In the genomic region with DNA sequence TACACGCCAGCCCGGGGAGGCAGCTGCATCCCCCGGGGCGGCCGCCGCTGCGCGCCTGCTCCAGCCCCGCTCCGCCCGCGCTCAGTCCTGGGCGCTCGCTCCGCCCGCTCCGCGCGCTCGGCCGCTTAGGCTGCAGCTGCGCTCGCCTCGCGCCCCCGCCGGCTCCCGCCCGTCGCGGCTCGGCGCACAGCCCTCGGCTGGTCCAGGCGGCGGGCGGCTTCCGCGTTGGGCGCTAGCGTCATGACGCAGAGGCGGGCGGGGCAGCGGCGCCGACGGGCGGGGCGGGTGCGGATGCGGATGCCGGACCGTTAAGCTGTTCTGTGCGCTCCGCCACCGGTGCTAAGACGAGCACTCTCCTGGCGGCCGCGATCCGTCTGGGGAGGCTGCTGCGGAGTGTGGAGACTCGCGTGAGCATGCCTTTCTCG, we compare ENCODE assay signal across 8 mouse cellular contexts. TPM values are rescaled to one million over a fixed set of nuclear protein-coding genes. Genes with fewer than 3 reads are reported as not detected.
DNase-seq lines count a peak whose midpoint lies in the region; ATAC-seq and TF ChIP-seq lines count a peak whose summit lies in the region.

A gene (minus strand): TSS at position 73 of the 425 bp plus-strand sequence.
A gene (plus strand): TSS at position 290 of the 425 bp plus-strand sequence.

- TF ChIP-seq POLR2A in bone marrow, adult 2 months (IDR thresholded peaks at IDR 0.05; ENCODE audit: borderline replicate concordance, control insufficient read depth, low read depth, low read length): peak; percentile 98

- peak; percentile 98 for ATAC-seq in embryonic facial prominence, embryonic 14.5 days (ENCODE audit: low read depth)
- ATAC-seq in limb, embryonic 13.5 days (ENCODE audit: low FRiP score, low read depth): peak; percentile 97
- ATAC-seq in midbrain, embryonic 15.5 days (replicated peaks): peak; percentile 99

- WGBS in bone marrow, adult 2 months: under 1% methylated on average over 66 of the region's 66 CpGs
- WGBS in embryonic facial prominence, embryonic 14.5 days: 0% methylated on average over 6 of the region's 66 CpGs
- WGBS in limb, embryonic 13.5 days: under 1% methylated on average over 59 of the region's 66 CpGs
- 0% methylated on average over 46 of the region's 66 CpGs for WGBS in midbrain, embryonic 15.5 days

- peak within 1 kb of the TSS; percentile 98 for H3K4me2 ChIP-seq in embryonic facial prominence, embryonic 14.5 days (ENCODE audit: low read depth, low read length)
- peak within 1 kb of the TSS; percentile 99 for H3K4me2 ChIP-seq in limb, embryonic 13.5 days (replicated peaks)
- H3K4me2 ChIP-seq in midbrain, embryonic 15.5 days: peak within 1 kb of the TSS; percentile 69

- peak within 1 kb of the TSS; percentile 100 for H3K27ac ChIP-seq in bone marrow, adult 2 months (ENCODE audit: control insufficient read depth, insufficient read depth, low read depth, low read length, poor library complexity)
- peak within 1 kb of the TSS; percentile 77 for H3K27ac ChIP-seq in embryonic facial prominence, embryonic 14.5 days (replicated peaks; ENCODE audit: low read depth, low read length)
- peak within 1 kb of the TSS; percentile 83 for H3K27ac ChIP-seq in limb, embryonic 13.5 days
- H3K27ac ChIP-seq in midbrain, embryonic 15.5 days: peak within 1 kb of the TSS; percentile 86

- H3K36me3 ChIP-seq in embryonic facial prominence, embryonic 14.5 days (ENCODE audit: control insufficient read depth, insufficient read depth, low read length): no peaks in the 10 kb centered on the region
- no peaks in the 10 kb centered on the region for H3K36me3 ChIP-seq in limb, embryonic 13.5 days
- no peaks in the 10 kb centered on the region for H3K36me3 ChIP-seq in midbrain, embryonic 15.5 days (replicated peaks)

- no peaks in the 10 kb centered on the region for H3K27me3 ChIP-seq in embryonic facial prominence, embryonic 14.5 days (replicated peaks; ENCODE audit: control insufficient read depth, insufficient read depth, low read length)
- 0 out of 2 replicates have a peak, but pooled peaks cover 4% of the 10 kb centered on the region for H3K27me3 ChIP-seq in limb, embryonic 13.5 days
- no peaks in the 10 kb centered on the region for H3K27me3 ChIP-seq in midbrain, embryonic 15.5 days (replicated peaks)

- peak within 1 kb of the TSS; percentile 75 for H3K9ac ChIP-seq in embryonic facial prominence, embryonic 14.5 days (ENCODE audit: low read depth, low read length)
- peak within 1 kb of the TSS; percentile 81 for H3K9ac ChIP-seq in limb, embryonic 13.5 days
- H3K9ac ChIP-seq in midbrain, embryonic 15.5 days: peak within 1 kb of the TSS; percentile 87

- H3K4me1 ChIP-seq in bone marrow, adult 2 months (ENCODE audit: control insufficient read depth, insufficient read depth, low read length): no peaks in the 10 kb centered on the region; the same call in 1 of the 2 replicates
- peaks cover 11% of the 10 kb centered on the region; the same call in 1 of the 2 replicates for H3K4me1 ChIP-seq in embryonic facial prominence, embryonic 14.5 days (ENCODE audit: control insufficient read depth, insufficient read depth, low read length)
- peaks cover 26% of the 10 kb centered on the region for H3K4me1 ChIP-seq in limb, embryonic 13.5 days
- H3K4me1 ChIP-seq in midbrain, embryonic 15.5 days: peaks cover 18% of the 10 kb centered on the region

- peak within 1 kb of the TSS; percentile 94 for H3K4me3 ChIP-seq in bone marrow, adult 2 months (replicated peaks; ENCODE audit: control insufficient read depth, low read depth, low read length)
- H3K4me3 ChIP-seq in embryonic facial prominence, embryonic 14.5 days (ENCODE audit: low read depth, low read length): peak within 1 kb of the TSS; percentile 65
- peak within 1 kb of the TSS; percentile 75 for H3K4me3 ChIP-seq in limb, embryonic 13.5 days
- H3K4me3 ChIP-seq in midbrain, embryonic 15.5 days: peak within 1 kb of the TSS; percentile 72

- H3K9me3 ChIP-seq in embryonic facial prominence, embryonic 14.5 days (ENCODE audit: control insufficient read depth, low read length): no peaks in the 10 kb centered on the region
- H3K9me3 ChIP-seq in limb, embryonic 13.5 days: no peaks in the 10 kb centered on the region
- no peaks in the 10 kb centered on the region for H3K9me3 ChIP-seq in midbrain, embryonic 15.5 days

- DNase-seq in 416B (ENCODE audit: low read depth): peak; percentile 87
- peak; percentile 95 for DNase-seq in embryonic facial prominence, embryonic 14.5 days (ENCODE audit: low spot score)
- peak; percentile 89 for DNase-seq in heart, adult 8-10 months (ENCODE audit: low spot score)
- DNase-seq in kidney, adult 9 months: peak; percentile 87
- DNase-seq in spleen, adult 18-20 months: peak; percentile 95 to 96

- TF ChIP-seq CTCF in bone marrow, adult 2 months (IDR thresholded peaks at IDR 0.05; ENCODE audit: control insufficient read depth, insufficient read depth, low read length): 0 out of 2 replicates have a peak, but pooled peaks have one; percentile 1

RNA-seq across cellular contexts. Expression of the first gene that starts in this region (rescaled TPM):
- 37.2 and 46.7 TPM in 2 replicates for polyA plus RNA-seq in bone marrow, adult 2 months (2011; ENCODE audit: insufficient read depth, insufficient read length, low replicate concordance, missing spikeins)
- polyA plus RNA-seq in embryonic facial prominence, embryonic 14.5 days (2014; fragmentation: Nextera tagmentation; extraction: Ambion mirVana): 15.4 and 16.2 TPM in 2 replicates
- 1 to 10 TPM; 4.9 to 6.6 (median 5.9) TPM for total RNA-seq in heart, adult 8-10 months (2022)
- 8.5 and 8.6 TPM in 2 replicates for polyA plus RNA-seq in limb, embryonic 13.5 days (2015; fragmentation: Nextera tagmentation; extraction: Ambion mirVana)
- polyA plus RNA-seq in midbrain, embryonic 15.5 days (2015; fragmentation: Nextera tagmentation; extraction: Ambion mirVana): 10.5 and 10.7 TPM in 2 replicates

RNA-seq across cellular contexts. Expression of the second gene that starts in this region (rescaled TPM):
- polyA plus RNA-seq in bone marrow, adult 2 months (2011; ENCODE audit: insufficient read depth, insufficient read length, low replicate concordance, missing spikeins): 2.4 TPM in 1 of 2 replicates, not detected in the other
- 0.49 and 0.92 TPM in 2 replicates for polyA plus RNA-seq in embryonic facial prominence, embryonic 14.5 days (2014; fragmentation: Nextera tagmentation; extraction: Ambion mirVana)
- total RNA-seq in heart, adult 8-10 months (2022): under 1 TPM in 1 of 4 experiments, not detected in 3; 0.19 TPM
- polyA plus RNA-seq in limb, embryonic 13.5 days (2015; fragmentation: Nextera tagmentation; extraction: Ambion mirVana): 0.38 and 0.42 TPM in 2 replicates
- polyA plus RNA-seq in midbrain, embryonic 15.5 days (2015; fragmentation: Nextera tagmentation; extraction: Ambion mirVana): 0.38 and 0.59 TPM in 2 replicates

Comparison
In these comparisons a context has a peak if more than half of its experiments do, and no peak if none do; other contexts are left out.
1. Peak in every context shown above with its lines: DNase-seq, ATAC-seq, H3K4me3 ChIP-seq and H3K27ac ChIP-seq.